Mouse (Mus musculus): ENCODE measurements around the gene Vmn2r29. TPM values are rescaled to one million over a fixed set of nuclear protein-coding genes. Genes with fewer than 3 reads are reported as not detected.

Gene Vmn2r29
- 0.10 TPM in 1 of 2 replicates, not detected in the other for polyA plus RNA-seq (2021; fragmentation: Nextera tagmentation)
- long read RNA-seq, experiment 1, result 0 reads
- long read RNA-seq, experiment 2, result 0 reads

DNA sequence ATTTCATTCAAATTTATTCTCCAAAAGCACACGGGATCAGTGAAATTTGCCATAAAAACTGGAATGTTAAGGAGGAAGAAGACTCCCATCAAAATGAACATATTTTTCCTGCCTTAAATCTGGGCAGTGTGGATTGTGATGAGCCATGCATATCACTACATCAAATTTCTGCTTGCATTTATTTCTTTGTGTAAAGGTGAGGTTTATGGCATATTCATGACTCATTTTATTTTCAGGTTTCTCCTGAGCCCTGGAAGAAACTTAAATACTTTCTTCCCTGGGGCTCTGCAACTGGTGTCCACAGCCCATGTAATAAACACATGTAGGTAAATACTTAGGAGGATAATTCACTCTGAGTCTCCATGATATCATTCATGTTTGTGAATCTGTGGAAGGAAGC is at the start of gene Vmn2r29:
TSS of gene Vmn2r29 (minus strand) at position 101 of the 400 bp plus-strand sequence.

DNA sequence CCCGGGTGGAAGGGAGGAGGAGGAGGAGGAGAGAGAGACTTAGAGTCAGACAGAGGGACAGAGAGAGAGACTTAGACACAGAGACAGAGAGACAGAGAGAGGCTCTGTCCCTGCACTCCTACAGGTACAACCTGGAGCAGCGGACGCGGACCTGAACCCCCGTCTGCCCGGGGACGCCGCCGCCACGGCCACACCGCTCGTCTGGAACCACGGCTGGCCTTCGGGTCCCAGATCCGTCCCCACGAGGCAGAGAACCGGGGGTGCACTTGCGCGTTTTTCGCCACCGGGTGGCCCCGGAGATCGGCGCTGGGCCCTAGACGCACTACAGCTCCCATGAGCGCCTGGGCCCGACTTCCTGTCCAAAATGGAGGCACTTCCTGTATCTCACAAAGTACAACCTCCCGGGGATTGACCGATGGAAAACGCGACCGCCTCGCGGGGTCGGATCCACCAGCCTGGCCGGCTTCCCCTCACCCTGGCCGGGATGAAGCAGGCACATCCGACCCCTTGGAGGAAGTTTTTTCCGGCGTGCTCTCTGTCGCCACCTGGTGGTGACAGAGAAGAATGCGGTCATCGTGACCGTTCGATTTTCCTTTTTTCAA is 30.9 kb upstream of the Vmn2r29 start, which contains the start of gene Gm45844:
TSS of gene Gm45844 (minus strand) at position 324 of the 602 bp plus-strand sequence.

DNA sequence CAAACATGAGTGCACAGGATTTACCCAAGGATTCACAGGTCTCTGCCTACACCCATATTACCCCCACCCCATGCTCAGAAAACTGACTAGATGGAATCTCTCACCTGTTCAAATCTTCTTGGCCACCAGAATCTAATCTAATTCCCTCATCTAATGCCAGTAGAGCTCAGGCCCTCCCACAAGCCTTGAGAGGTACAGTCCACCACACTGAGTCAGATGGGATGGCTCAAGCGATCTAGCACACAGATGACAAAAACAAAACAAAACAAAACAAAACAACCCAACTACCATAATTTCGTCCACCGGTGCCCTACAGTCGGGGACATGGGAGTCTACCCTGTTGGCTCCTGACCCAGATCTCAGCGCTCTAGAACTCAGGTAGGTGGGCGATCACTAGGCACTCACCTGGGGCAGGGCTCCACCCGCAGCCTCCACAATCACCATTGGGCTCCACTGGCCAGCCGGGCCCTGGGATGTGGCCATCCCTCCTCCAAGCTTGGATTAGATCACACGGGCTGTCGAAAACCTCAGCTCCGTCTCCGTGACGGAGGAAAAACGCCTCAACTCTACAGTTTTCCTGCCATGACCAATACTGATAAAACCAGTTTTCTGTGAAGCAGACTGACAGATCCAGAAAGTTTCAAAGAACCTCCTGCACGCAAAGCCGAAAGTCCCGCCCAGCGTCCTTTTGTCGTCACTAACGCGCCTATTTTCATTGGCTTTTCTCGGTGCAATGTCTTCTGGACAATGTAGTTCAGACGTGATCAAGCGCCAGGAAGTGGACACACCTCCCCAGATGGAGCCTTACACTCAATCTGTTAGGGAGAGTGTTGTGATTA is 37.6 kb downstream of the Vmn2r29 start, which contains the start of gene Zfp772:
TSS of gene Zfp772 (minus strand) at position 686 of the 839 bp plus-strand sequence.

Other genes starting within 250 kb of the Vmn2r29 start
- 11.1 and 13.7 TPM in 2 replicates for gene Zfp954, start 125.8 kb downstream of the Vmn2r29 start, polyA plus RNA-seq (2021; fragmentation: Nextera tagmentation)
- gene Zfp773, start 110.6 kb downstream of the Vmn2r29 start, polyA plus RNA-seq (2021; fragmentation: Nextera tagmentation), result 0.54 and 0.64 TPM in 2 replicates
- gene Zfp418, start 76.0 kb downstream of the Vmn2r29 start, polyA plus RNA-seq (2021; fragmentation: Nextera tagmentation), result 3.6 and 4.7 TPM in 2 replicates
- gene Zfp772, start 37.3 kb downstream of the Vmn2r29 start, polyA plus RNA-seq (2021; fragmentation: Nextera tagmentation), result 4.3 and 4.7 TPM in 2 replicates
- gene Gm45844, start 31.0 kb upstream of the Vmn2r29 start, polyA plus RNA-seq (2021; fragmentation: Nextera tagmentation), result 8.3 and 10.7 TPM in 2 replicates
- 143 and 168 TPM in 2 replicates for gene Clcn4, start 53.5 kb upstream of the Vmn2r29 start, polyA plus RNA-seq (2021; fragmentation: Nextera tagmentation)
- 0.03 TPM in 1 of 2 replicates, not detected in the other for gene Vmn2r30, start 90.3 kb upstream of the Vmn2r29 start, polyA plus RNA-seq (2021; fragmentation: Nextera tagmentation)
- 0.24 and 0.60 TPM in 2 replicates for gene Gm45783, start 127.2 kb upstream of the Vmn2r29 start, polyA plus RNA-seq (2021; fragmentation: Nextera tagmentation)
- not detected in 2 replicates for gene Vmn2r31, start 152.4 kb upstream of the Vmn2r29 start, polyA plus RNA-seq (2021; fragmentation: Nextera tagmentation)
- not detected in 2 replicates for gene Vmn2r32, start 232.7 kb upstream of the Vmn2r29 start, polyA plus RNA-seq (2021; fragmentation: Nextera tagmentation)